Mouse (Mus musculus): ENCODE data around the gene Rmdn2.

- TF ChIP-seq CTCF (IDR thresholded peaks at IDR 0.05; ENCODE audit: control insufficient read depth, insufficient read depth, insufficient read length) (no peak), USF1 (IDR thresholded peaks at IDR 0.05; ENCODE audit: low read depth) (no peak), MAX (IDR thresholded peaks at IDR 0.05) (no peak)
Observed at GRCm38 (mm10) chr17:79708168-79708567, 96.5 kb downstream of the Rmdn2 start.
